Mouse (Mus musculus) testis, adult 2 months (tissue): ENCODE results near the gene 6030458C11Rik. TPM values are rescaled to one million over a fixed set of nuclear protein-coding genes. Genes with fewer than 3 reads are reported as not detected.

Experiments used
- H3K27ac ChIP-seq: fragments of 200-500 bp; 2 replicates; pipeline ENCODE4 v1.5.1; 2012; ENCODE audit warnings: low read depth, low read length; ENCODE audit not compliant: control insufficient read depth, insufficient read depth
- H3K27me3 ChIP-seq: fragments of 200-500 bp; 2 replicates; pipeline ENCODE4 v1.6.1; 2012; ENCODE audit warnings: mild to moderate bottlenecking, low read length, moderate library complexity; ENCODE audit not compliant: control insufficient read depth, insufficient read depth
- H3K36me3 ChIP-seq: fragments of 200-500 bp; 2 replicates; pipeline ENCODE4 v1.6.1; 2012; ENCODE audit warnings: mild to moderate bottlenecking, low read length; ENCODE audit not compliant: control insufficient read depth, insufficient read depth
- H3K4me1 ChIP-seq: fragments of 200-500 bp; 2 replicates; pipeline ENCODE4 v1.6.1; 2012; ENCODE audit warnings: low read length; ENCODE audit not compliant: control insufficient read depth, insufficient read depth
- H3K4me3 ChIP-seq: fragments of 200-500 bp; 2 replicates; pipeline ENCODE4 v1.5.1; 2012; ENCODE audit warnings: low read depth, mild to moderate bottlenecking, low read length, moderate library complexity, mixed read lengths; ENCODE audit not compliant: control insufficient read depth
- CTCF ChIP-seq: fragments of 200-500 bp; IDR thresholded peaks from 2 replicates; pipeline ENCODE4 v1.5.1; 2012; ENCODE audit warnings: low read depth, mild to moderate bottlenecking, inconsistent platforms, low read length, moderate library complexity; ENCODE audit not compliant: control insufficient read depth, insufficient read depth, insufficient replicate concordance
- POLR2A ChIP-seq: fragments of 200-500 bp; IDR thresholded peaks from 2 replicates; pipeline ENCODE4 v1.6.1; 2012; ENCODE audit warnings: low read depth, mild to moderate bottlenecking, inconsistent platforms, low read length, moderate library complexity; ENCODE audit not compliant: control insufficient read depth
- polyA plus RNA-seq: library from polyadenylated mRNA; depleted of rRNA; stranded (reverse); fragments of >200 nt; gene quantifications from 2 replicates; pipeline ENCODE4 v1.2.3, GENCODE M21; 2012

6030458C11Rik gene
- polyA plus RNA-seq, 1 experiment: 3.6 TPM

DNA sequence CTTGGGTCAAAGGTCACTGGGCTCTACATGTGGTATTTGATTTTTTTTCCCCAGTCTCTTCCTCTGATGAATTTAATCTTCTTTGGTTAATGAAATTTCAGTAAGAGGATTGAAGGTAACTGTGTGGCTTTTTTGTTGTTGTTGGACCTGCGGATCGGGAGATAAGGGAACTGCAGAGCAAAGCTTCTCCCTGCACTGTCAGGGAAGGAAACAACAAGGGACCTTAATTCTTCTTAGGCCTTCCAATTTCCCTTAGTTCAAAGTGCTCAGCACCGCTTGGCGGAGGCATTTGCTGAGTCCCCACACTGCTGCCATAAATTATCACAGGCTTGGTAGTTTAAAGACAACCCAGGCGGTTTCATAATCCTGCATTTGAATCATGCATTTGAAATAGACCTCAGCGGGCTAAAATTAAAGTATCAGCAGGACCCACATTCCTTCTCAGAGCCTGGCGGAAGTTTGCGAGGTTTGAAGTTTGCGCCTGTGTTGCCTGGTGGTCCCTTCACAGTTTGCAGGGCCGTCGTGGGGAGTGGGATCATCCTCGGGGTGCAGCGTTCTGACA, 28.5 kb downstream of the 6030458C11Rik start:
- H3K27ac ChIP-seq: no peak overlapping the region
- H3K4me1 ChIP-seq: no peaks in the 10 kb centered on the region
- H3K36me3 ChIP-seq: no peaks in the 10 kb centered on the region
- TF ChIP-seq POLR2A: no peak
- TF ChIP-seq CTCF: no peak
- no peaks in the 10 kb centered on the region for H3K27me3 ChIP-seq
- no peak overlapping the region for H3K4me3 ChIP-seq

DNA sequence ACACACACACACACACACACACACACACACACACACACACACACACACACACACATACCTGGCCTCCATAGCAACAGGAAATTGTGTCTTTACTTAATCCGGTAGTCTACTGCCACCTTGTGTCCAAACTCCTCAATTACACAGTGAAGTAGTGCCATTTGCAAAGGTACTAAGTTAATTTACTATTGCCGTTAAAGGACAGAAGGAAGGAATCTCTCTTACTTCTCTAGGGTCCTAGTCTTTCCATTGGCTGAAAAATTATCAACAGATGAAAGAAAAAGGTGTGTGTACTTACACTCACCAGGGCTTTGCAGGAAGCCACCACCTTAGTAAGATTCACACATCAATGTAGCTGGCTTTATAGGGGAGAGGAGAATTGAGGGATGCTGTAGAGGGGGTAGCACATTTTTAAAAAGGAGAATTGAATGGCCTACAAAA, 29.0 kb downstream of the 6030458C11Rik start:
- Histone ChIP-seq H3K27ac (no peak overlapping the region), H3K27me3 (no peaks in the 10 kb centered on the region), H3K4me3 (no peak overlapping the region), H3K36me3 (no peaks in the 10 kb centered on the region), H3K4me1 (no peaks in the 10 kb centered on the region)
- TF ChIP-seq CTCF (peak; percentile 27; the same call in 1 of the 2 replicates), POLR2A (no peak)

DNA sequence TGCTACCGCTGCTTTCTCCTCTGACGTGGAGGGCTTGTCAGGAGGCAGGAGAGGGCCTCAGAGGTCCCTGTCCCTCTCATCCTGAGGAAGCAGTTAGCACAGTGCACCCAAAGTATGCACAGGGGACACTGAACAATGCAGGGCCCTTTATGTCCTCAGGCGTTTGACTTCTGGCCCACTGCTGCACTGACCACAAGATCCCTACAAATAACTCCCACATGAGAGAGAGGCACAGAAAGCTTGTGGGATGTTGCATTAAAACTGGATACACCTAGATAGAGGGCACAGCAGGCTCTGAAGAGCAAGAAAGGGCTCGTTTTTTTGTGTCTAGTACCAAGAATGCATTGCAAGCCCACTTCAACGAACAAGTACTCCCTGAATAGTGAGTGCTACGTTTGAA, 30.1 kb downstream of the 6030458C11Rik start:
- H3K4me3 ChIP-seq: no peak overlapping the region

GRCm38 (mm10) chr15:12789406-12789867, 35.0 kb downstream of the 6030458C11Rik start:
- Histone ChIP-seq H3K36me3 (no peaks in the 10 kb centered on the region), H3K27me3 (no peaks in the 10 kb centered on the region), H3K27ac (no peak overlapping the region), H3K4me3 (no peak overlapping the region), H3K4me1 (no peaks in the 10 kb centered on the region)
- no peak for TF ChIP-seq POLR2A

More for the DNA sequence above, 30.1 kb downstream of the 6030458C11Rik start:
- TF ChIP-seq POLR2A: no peak
- TF ChIP-seq CTCF: no peak
- H3K4me1 ChIP-seq: no peaks in the 10 kb centered on the region
- no peaks in the 10 kb centered on the region for H3K36me3 ChIP-seq
- H3K27me3 ChIP-seq: no peaks in the 10 kb centered on the region
- no peak overlapping the region for H3K27ac ChIP-seq

DNA sequence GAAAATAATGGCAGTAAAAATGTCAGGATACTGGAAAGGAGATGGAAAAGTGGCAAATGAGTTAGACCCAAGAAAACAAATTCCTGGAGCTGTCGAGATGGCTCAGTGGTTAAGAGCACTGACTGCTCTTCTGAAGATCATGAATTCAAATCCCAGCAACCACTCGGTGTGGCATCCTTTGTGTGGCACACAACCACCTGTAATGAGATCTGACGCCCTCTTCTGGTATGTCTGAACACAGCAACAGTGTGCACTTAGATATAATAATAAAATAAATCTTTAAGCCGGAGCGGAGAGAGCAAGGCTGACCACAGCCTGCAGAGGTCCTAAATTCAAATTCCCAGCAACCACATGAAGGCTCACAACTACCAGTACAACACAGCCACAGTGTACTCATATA, 35.9 kb downstream of the 6030458C11Rik start:
- no peaks in the 10 kb centered on the region for H3K4me1 ChIP-seq
- H3K27ac ChIP-seq: no peak overlapping the region
- no peak overlapping the region for H3K4me3 ChIP-seq
- no peaks in the 10 kb centered on the region for H3K36me3 ChIP-seq
- no peak for TF ChIP-seq POLR2A
- no peak for TF ChIP-seq CTCF
- no peaks in the 10 kb centered on the region for H3K27me3 ChIP-seq

- H3K36me3 ChIP-seq: no peaks in the 10 kb centered on the region
- H3K4me1 ChIP-seq: no peaks in the 10 kb centered on the region
- TF ChIP-seq CTCF: no peak
- no peak for TF ChIP-seq POLR2A
Measured at GRCm38 (mm10) chr15:12781729-12782326, 42.6 kb downstream of the 6030458C11Rik start.

DNA sequence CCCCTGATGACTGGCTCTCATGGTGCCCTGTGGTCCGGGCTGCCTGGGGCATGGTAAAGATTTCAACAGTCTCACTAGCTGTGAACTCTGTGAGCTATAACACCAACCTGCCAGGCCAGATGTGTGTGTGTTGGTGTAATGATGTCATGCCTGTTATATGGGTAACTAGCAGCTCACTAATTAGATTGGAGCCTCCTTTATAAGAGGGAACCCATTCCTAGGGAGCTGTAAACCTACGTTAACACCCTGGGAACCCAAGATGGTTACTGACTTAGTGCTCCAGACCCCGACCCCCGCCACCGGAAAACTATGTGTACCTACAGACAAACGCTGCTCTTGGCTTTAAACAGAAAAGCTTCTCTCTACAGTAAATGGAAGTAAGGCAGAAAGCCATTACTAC, 43.2 kb downstream of the 6030458C11Rik start:
- Histone ChIP-seq H3K4me1 (no peaks in the 10 kb centered on the region), H3K27me3 (no peaks in the 10 kb centered on the region), H3K4me3 (no peak overlapping the region), H3K27ac (no peak overlapping the region), H3K36me3 (no peaks in the 10 kb centered on the region)
- TF ChIP-seq POLR2A (no peak), CTCF (no peak)

More at GRCm38 (mm10) chr15:12781729-12782326, 42.6 kb downstream of the 6030458C11Rik start:
- no peak overlapping the region for H3K4me3 ChIP-seq
- H3K27ac ChIP-seq: no peak overlapping the region
- H3K27me3 ChIP-seq: no peaks in the 10 kb centered on the region
